Mouse (Mus musculus): ENCODE measurements at regions not wholly inside any gene's neighbourhood (a gene's known extent, or its start where the extent isn't known, plus 50 kb on each side); places are given as distances from the start of the nearest gene placed in this dataset.

GRCm38 (mm10) chr16:73108021-73108452 is 799.9 kb downstream of the Robo1 start:
- no peak for TF ChIP-seq POLR2A (IDR thresholded peaks at IDR 0.05; ENCODE audit: extremely low read depth, insufficient read depth, low read length)
- no peak for TF ChIP-seq CTCF (IDR thresholded peaks at IDR 0.05; ENCODE audit: extremely low read depth, insufficient read depth, low read length)

Measured in cortical plate, adult 2 months (tissue).